Mouse (Mus musculus) adrenal gland, postnatal 14 days (tissue): ENCODE measurements around the gene Tspan18. TPM values are rescaled to one million over a fixed set of nuclear protein-coding genes. Genes with fewer than 3 reads are reported as not detected.

Experiments used
- DNase-seq: peaks from one replicate; pipeline ENCODE4 v3.0.0; 2021; ENCODE audit warnings: mixed read lengths
- total RNA-seq: library from RNA; stranded (reverse); gene quantifications from 2 replicates; pipeline ENCODE4 v1.2.3, GENCODE M21; 2021

The Tspan18 gene
- total RNA-seq, 1 experiment from 2014 or later: 76.9 TPM

DNA sequence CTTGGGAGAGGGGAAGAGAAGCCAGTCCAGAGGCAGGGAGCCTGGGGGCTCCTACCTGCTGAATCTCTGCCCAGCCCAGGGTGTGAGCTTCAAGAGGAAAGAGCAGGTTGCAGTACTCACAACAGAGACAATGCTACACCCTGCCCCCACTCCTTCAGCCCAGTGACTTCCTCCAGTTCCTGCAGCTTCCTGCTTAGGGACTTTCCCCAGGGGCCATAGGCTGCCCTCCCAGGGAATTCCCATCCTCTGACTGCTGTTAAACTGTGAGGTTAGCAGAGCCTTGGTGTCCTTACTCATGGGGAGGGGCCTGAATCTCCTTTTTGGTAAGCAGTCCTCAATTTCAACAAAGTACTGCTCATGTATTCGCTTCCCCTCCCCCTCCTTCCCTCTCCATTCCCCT lies 120.1 kb downstream of the Tspan18 start:
- peak; percentile 58 for DNase-seq

GRCm38 (mm10) chr2:93212865-93213264 lies 121.4 kb downstream of the Tspan18 start:
- no peak for DNase-seq

GRCm38 (mm10) chr2:93212386-93212785 lies 121.9 kb downstream of the Tspan18 start:
- no peak for DNase-seq

- DNase-seq: no peak
Observed at GRCm38 (mm10) chr2:93206126-93206525, 128.2 kb downstream of the Tspan18 start.

DNA sequence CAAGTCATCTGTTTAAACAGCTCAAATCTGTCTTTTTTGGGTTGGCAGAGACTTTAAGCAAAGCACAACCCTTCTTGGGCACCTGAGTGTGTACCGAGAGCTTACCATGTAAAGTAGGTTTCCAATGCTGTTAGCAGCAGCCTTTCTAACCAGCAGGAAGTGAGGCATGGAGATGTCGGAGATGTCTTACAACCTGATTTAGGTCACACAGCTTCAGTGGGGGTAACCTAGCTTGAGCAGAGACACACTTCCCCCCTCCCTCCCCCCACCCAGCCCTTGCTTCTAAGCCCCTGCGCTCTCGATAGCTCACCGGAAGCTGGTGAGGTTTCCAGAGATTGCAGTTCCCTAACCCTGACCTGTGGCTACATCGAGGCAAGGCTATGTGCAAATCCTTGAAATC lies 129.7 kb downstream of the Tspan18 start:
- no peak for DNase-seq

GRCm38 (mm10) chr2:93203682-93204081 lies 130.6 kb downstream of the Tspan18 start:
- peak; percentile 92 for DNase-seq

GRCm38 (mm10) chr2:93202782-93203181 lies 131.5 kb downstream of the Tspan18 start:
- no peak for DNase-seq

- no peak for DNase-seq
Observed at GRCm38 (mm10) chr2:93201997-93202396, 132.3 kb downstream of the Tspan18 start.

- DNase-seq: peak; percentile 58
Observed at GRCm38 (mm10) chr2:93200681-93201340, 133.5 kb downstream of the Tspan18 start.

GRCm38 (mm10) chr2:93199531-93199974 lies 134.8 kb downstream of the Tspan18 start:
- DNase-seq: peak; percentile 75

GRCm38 (mm10) chr2:93198846-93199245 lies 135.5 kb downstream of the Tspan18 start:
- DNase-seq: peak; percentile 95

DNA sequence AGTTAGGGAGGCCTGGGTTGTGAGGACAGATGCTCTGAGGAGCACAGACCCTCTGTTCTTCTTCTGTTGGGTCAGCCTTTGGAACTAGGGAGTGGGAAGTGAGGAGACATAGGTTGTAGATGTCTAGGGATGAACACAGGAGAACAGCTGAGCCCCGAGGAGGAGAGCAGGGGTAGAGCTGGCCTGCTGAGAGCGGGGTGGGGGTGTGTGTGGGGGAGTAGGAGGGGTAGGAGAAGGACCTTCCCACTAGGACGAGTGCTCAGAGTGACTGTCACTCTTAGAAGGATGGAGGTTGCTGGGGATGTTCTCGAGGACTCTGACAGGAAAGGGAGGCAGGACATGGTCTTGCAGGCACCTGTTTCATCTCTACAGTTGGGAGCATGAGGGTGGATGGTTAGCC lies 140.5 kb downstream of the Tspan18 start:
- DNase-seq: no peak

- peak; percentile 66 for DNase-seq
Observed at GRCm38 (mm10) chr2:93192671-93193080, 141.6 kb downstream of the Tspan18 start.

DNA sequence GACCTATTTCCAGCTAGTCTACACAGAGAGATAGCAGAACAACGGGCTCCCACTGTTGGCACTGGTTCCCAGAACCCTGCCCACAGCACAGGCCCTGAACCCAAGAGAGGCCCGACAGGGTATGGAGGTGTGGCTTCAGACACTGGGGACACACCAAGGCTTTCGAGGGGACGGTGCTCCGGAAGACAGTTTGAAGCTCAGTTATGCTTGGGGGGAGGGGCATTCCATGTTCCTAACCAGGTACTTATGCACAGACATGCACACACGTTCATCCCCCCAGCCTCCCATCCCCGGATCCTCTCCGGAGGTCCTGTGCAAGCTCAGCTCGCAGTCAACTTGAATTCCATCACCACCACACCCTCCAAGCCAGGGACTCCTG lies 142.1 kb downstream of the Tspan18 start:
- peak; percentile 44 for DNase-seq

- DNase-seq: no peak
Observed at GRCm38 (mm10) chr2:93191488-93192181, 142.7 kb downstream of the Tspan18 start.

DNA sequence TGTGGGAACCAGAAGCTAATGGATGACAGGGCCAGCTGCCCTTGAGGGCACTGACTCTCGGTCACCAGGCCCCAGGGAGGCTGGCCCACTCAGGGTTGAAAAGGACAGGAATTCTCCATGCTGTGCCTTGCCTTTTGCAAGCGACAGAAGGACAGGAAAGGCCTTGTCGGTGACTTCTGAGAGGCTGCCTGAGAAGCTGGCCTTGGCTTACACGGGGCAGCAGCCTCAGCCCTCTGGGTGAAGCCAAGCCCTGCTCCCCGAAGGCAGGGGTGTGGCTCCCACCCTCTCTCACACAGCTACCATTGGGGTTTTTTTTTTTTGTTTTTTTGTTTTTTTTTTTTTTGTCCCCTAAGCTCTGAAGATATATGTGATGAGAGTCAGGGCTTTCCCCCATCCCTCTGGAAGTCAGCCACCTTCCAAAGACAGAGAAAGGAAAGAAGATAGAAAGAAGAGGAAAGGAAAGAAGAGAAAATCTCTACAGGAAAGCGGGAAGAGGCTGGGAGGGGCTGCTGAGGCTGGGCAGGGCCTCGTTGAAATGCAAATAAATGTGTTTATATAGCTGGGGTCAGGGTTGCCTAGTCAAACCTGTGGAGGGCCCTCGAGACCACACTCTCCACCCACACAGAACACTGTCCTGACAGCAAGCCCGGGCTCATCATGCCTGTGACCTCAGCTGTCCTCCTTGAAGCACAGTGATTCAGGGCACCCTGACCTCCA lies 143.4 kb downstream of the Tspan18 start:
- peak; percentile 90 for DNase-seq

DNA sequence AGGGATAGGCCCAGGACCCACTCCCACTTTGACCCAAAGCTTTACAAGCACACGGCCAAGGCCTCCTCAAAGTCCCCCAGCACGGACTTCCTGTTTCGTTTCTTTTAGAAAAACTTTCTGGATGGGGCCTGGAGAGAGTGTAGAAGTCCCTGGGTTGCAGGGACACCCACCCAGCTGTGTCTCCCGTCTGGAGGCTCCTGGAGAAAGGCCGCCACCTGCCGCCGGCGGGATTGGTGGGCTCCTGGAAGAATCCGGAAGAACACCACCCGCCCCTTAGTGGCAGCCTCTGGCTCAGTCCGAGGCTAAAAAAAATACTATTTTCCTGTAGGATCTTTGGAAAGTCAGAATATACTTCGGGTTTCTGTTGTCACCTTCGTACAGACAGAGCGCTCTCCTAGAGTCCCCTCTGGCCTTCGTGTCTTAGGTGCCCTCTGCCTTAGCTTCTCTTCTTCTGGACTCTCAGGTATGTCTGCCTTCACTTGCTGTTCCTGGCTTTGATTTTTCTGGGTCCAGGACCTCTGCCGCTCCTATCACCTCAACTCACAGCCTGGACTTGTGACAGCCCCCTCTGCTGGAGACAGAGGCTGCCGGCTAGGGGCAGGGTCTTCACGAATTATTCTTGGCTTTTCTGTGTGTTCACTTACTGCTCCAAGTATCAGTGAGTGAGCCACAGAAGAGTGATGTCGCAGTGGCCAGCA lies 145.4 kb downstream of the Tspan18 start:
- peak; percentile 74 for DNase-seq

DNA sequence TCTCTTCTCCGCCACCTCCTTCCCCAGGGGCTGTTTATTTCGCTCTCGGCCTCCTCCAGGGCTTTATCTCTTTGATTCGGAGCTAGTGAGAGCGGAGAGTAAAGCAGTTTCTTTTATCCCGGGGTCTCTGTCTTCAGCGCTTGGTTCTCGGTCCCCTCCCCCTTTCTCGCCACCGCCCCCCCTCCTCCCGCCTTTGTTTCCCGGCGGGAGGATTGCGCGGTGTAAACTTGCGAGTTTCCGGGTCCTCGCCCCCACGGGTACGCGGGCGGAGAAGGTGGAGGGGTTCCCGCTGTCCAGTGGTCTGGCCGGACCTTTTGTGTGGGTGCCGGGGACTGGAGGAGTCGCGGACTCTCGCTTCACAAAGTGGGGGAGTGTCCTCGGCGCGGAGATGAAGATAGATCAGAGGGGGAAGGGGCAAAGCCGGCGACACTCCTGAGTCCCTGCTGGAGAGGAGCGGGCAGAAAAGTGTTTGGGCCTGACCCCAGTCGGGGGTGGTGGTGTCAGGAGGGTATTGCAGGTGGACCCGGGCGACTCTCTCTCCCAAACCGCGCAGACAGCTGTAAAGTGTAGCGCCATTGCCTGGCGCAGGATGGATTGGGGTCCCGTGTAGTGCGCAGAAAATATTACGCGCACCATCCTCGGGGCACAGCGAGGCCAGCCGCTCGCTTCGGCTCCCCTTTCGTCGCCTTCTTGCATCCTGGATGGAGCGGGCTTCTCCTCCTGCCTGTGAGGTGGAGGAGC lies 146.1 kb downstream of the Tspan18 start:
- DNase-seq: peak; percentile 62

GRCm38 (mm10) chr2:93187323-93187996 lies 146.8 kb downstream of the Tspan18 start, which contains the start of gene Trp53i11:
Trp53i11 (plus strand) TSS chr2:93187548.
- DNase-seq: peak; percentile 98

DNA sequence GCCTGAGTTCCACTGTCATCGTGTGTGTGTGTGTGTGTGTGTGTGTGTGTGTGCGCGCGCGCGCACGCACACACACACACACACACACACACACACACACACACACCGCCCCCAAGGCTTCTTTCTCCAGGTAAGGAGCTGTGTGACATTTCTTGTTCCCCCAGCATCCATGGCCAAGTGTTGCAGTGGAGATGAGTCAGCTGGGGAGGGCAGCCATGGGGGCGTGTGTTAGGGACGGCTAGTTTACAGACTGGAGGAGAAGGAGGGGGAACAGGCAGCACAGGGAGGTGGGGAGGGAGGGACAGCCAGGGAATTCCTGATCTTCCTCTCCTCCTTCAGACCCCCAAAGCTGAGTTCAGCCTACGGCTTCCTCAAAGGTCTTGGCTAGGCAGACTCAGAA lies 151.4 kb downstream of the Tspan18 start:
- DNase-seq: peak; percentile 45
